Mouse (Mus musculus) c-Kit-negative CD71-positive TER-119-positive erythroid progenitor cells, embryonic 14.5 days (primary cell): ENCODE results near the gene Sox5.

ENCODE experiments used
- DNase-seq: peaks from one replicate; pipeline ENCODE4 v3.0.0-alpha.2; 2013; ENCODE audit warnings: low read depth, low spot score

The Sox5 gene

GRCm38 (mm10) chr6:144716376-144716775 is 65.4 kb downstream of the Sox5 start:
- no peak for DNase-seq

- DNase-seq, result no peak
Observed at GRCm38 (mm10) chr6:144711841-144712240, 69.9 kb downstream of the Sox5 start.

GRCm38 (mm10) chr6:144710816-144711215 is 71.0 kb downstream of the Sox5 start:
- no peak for DNase-seq

GRCm38 (mm10) chr6:144709614-144710180 is 72.1 kb downstream of the Sox5 start:
- DNase-seq, result no peak

- no peak for DNase-seq
Observed at GRCm38 (mm10) chr6:144708410-144708809, 73.4 kb downstream of the Sox5 start.

- no peak for DNase-seq
Observed at GRCm38 (mm10) chr6:144707976-144708375, 73.8 kb downstream of the Sox5 start.

- DNase-seq, result no peak
Observed at GRCm38 (mm10) chr6:144704962-144705361, 76.8 kb downstream of the Sox5 start.

GRCm38 (mm10) chr6:144695660-144696059 is 86.1 kb downstream of the Sox5 start:
- no peak for DNase-seq

GRCm38 (mm10) chr6:144693211-144693899 is 88.4 kb downstream of the Sox5 start:
- DNase-seq, result no peak

- DNase-seq, result no peak
Observed at GRCm38 (mm10) chr6:144691298-144692041, 90.3 kb downstream of the Sox5 start.

GRCm38 (mm10) chr6:144689076-144689475 is 92.7 kb downstream of the Sox5 start:
- DNase-seq, result no peak

- DNase-seq, result no peak
Observed at GRCm38 (mm10) chr6:144687681-144688080, 94.1 kb downstream of the Sox5 start.

GRCm38 (mm10) chr6:144681045-144681789 is 100.6 kb downstream of the Sox5 start:
- DNase-seq, result no peak

GRCm38 (mm10) chr6:144677491-144678133 is 104.2 kb downstream of the Sox5 start:
- no peak for DNase-seq

GRCm38 (mm10) chr6:144675111-144675510 is 106.7 kb downstream of the Sox5 start:
- DNase-seq, result no peak

GRCm38 (mm10) chr6:144673906-144674305 is 107.9 kb downstream of the Sox5 start:
- DNase-seq, result no peak

GRCm38 (mm10) chr6:144670433-144671167 is 111.2 kb downstream of the Sox5 start:
- DNase-seq, result no peak

- DNase-seq, result no peak
Observed at GRCm38 (mm10) chr6:144666617-144667016, 115.2 kb downstream of the Sox5 start.

GRCm38 (mm10) chr6:144664765-144665164 is 117.0 kb downstream of the Sox5 start:
- DNase-seq, result no peak

- no peak for DNase-seq
Observed at GRCm38 (mm10) chr6:144663516-144664074, 118.2 kb downstream of the Sox5 start.
